16 mouse cellular contexts compared by ENCODE assay signal in genomic region chr3:22223023-22223422, GRCm38 (mm10).
"Had no signal": no experiment of that assay in that cellular context is flagged by ENCODE, and none has a peak within 500 bp of the region (broad histone marks: within the 10 kb centered on the region; RNA-seq: fewer than 3 reads in every experiment).

No protein-coding gene starts in this region.

- H3K4me1 ChIP-seq: neural tube, embryonic 13.5 days; neural tube, embryonic 15.5 days; stomach, embryonic 15.5 days had no signal

- H3K4me2 ChIP-seq: neural tube, embryonic 13.5 days; neural tube, embryonic 15.5 days; stomach, embryonic 15.5 days had no signal

- H3K9me3 ChIP-seq: neural tube, embryonic 13.5 days; neural tube, embryonic 15.5 days; stomach, embryonic 15.5 days had no signal

- H3K27me3 ChIP-seq: neural tube, embryonic 13.5 days; neural tube, embryonic 15.5 days; stomach, embryonic 15.5 days had no signal

- H3K36me3 ChIP-seq: neural tube, embryonic 15.5 days; stomach, embryonic 15.5 days had no signal

- DNase-seq: retina, postnatal 1 day; right cerebral cortex, adult 18-20 months; right cerebral cortex, postnatal 14 days; right cerebral cortex, postnatal 25 days; right cerebral cortex, postnatal 4 days; spleen, adult 18-20 months; thymus, adult 18-20 months; thymus, adult 2 months; thymus, postnatal 14 days; thymus, postnatal 25 days; thymus, postnatal 36 days; thymus, postnatal 4 days had no signal

- H3K27ac ChIP-seq: neural tube, embryonic 13.5 days; neural tube, embryonic 15.5 days; stomach, embryonic 15.5 days; stomach, postnatal 0 days had no signal

- H3K9ac ChIP-seq: neural tube, embryonic 13.5 days; neural tube, embryonic 15.5 days; stomach, embryonic 15.5 days had no signal

- H3K4me3 ChIP-seq: neural tube, embryonic 13.5 days; neural tube, embryonic 15.5 days; stomach, embryonic 15.5 days had no signal
